Mouse (Mus musculus) lung, postnatal 0 days (tissue): ENCODE measurements around the gene 6030445D17Rik. TPM values are rescaled to one million over a fixed set of nuclear protein-coding genes. Genes with fewer than 3 reads are reported as not detected.

Experiments
- ATAC-seq: fragments of 200-750 bp; cut with Nextera tagmentation; 2 replicates; pipeline ENCODE4 v1.8.0; 2017; ENCODE audit warnings: moderate library complexity
- DNase-seq: peaks from one replicate; pipeline ENCODE4 v3.0.0-alpha.2; 2016; ENCODE audit warnings: low spot score
- H3K27ac ChIP-seq: fragments of 300-500 bp; sonication (generic); 2 replicates; pipeline ENCODE4 v1.5.1; 2014; ENCODE audit warnings: antibody characterized with exemption, mild to moderate bottlenecking, low read length, mixed read lengths
- H3K27me3 ChIP-seq: fragments of 300-500 bp; sonication (generic); replicated peaks from 2 replicates; pipeline ENCODE4 v1.6.1; 2014; ENCODE audit warnings: low read length, mixed read lengths; ENCODE audit not compliant: insufficient read depth
- H3K36me3 ChIP-seq: fragments of 300-500 bp; sonication (generic); 2 replicates; pipeline ENCODE4 v1.6.1; 2014; ENCODE audit warnings: low read length, mixed read lengths; ENCODE audit not compliant: insufficient read depth
- H3K4me1 ChIP-seq: fragments of 300-500 bp; sonication (generic); 2 replicates; pipeline ENCODE4 v1.6.1; 2014; ENCODE audit warnings: antibody characterized with exemption, low read depth, low read length, mixed read lengths; ENCODE audit not compliant: insufficient read depth
- H3K4me2 ChIP-seq: fragments of 300-500 bp; sonication (generic); replicated peaks from 2 replicates; pipeline ENCODE4 v1.6.1; 2014; ENCODE audit warnings: low read depth, mild to moderate bottlenecking, low read length, moderate library complexity, mixed read lengths
- H3K4me3 ChIP-seq: fragments of 300-500 bp; sonication (generic); 2 replicates; pipeline ENCODE4 v1.5.1; 2014; ENCODE audit warnings: low read depth, low read length
- H3K9ac ChIP-seq: fragments of 300-500 bp; sonication (generic); replicated peaks from 2 replicates; pipeline ENCODE4 v1.6.1; 2014; ENCODE audit warnings: low read depth, mild to moderate bottlenecking
- H3K9me3 ChIP-seq: fragments of 300-500 bp; sonication (generic); 2 replicates; pipeline ENCODE4 v1.6.1; 2016; ENCODE audit warnings: low read length, mixed read lengths
- CTCF ChIP-seq: IDR thresholded peaks from 2 replicates; pipeline ENCODE4 v1.5.1; 2016; ENCODE audit warnings: antibody characterized with exemption, mild to moderate bottlenecking
- EP300 ChIP-seq: IDR thresholded peaks from 2 replicates; pipeline ENCODE4 v1.6.1; 2016; ENCODE audit warnings: antibody characterized with exemption, mild to moderate bottlenecking, control low read depth
- WGBS: fragments of 180-500 bp; shearing (Covaris S2); extraction: QIAGEN DNeasy Blood & Tissue Kit; methylation state at CpG from one replicate; pipeline ENCODE4 v1.1.7; 2014; 5-methylcytosine and 5-hydroxymethylcytosine counted together
- polyA plus RNA-seq: library from polyadenylated mRNA; unstranded; fragments of >200 nt; fragmentation: Nextera tagmentation; extraction: Ambion mirVana; gene quantifications from 2 replicates; pipeline ENCODE4 v1.2.1, GENCODE M21; 2015

6030445D17Rik gene
- polyA plus RNA-seq, 1 experiment from 2014 or later, result 0.78 TPM

GRCm38 (mm10) chr4:136476692-136477091 lies 14.6 kb downstream of the 6030445D17Rik start:
- no peaks in the 10 kb centered on the region for H3K27me3 ChIP-seq
- no peaks in the 10 kb centered on the region for H3K4me1 ChIP-seq
- TF ChIP-seq CTCF (no peak), EP300 (no peak)
- no peaks in the 10 kb centered on the region for H3K9me3 ChIP-seq
- DNase-seq (no peak), ATAC-seq (no peak)
- H3K36me3 ChIP-seq, result no peaks in the 10 kb centered on the region
- H3K4me3 ChIP-seq, result no peak overlapping the region
- WGBS, result 100% methylated on average over 1 of the region's 1 CpGs
- H3K9ac ChIP-seq, result no peak overlapping the region
- H3K4me2 ChIP-seq, result no peak overlapping the region
- H3K27ac ChIP-seq, result no peak overlapping the region

GRCm38 (mm10) chr4:136486549-136486948 lies 24.5 kb downstream of the 6030445D17Rik start:
- TF ChIP-seq CTCF (no peak), EP300 (no peak)
- 80% methylated on average over 2 of the region's 2 CpGs for WGBS
- no peak overlapping the region for H3K4me2 ChIP-seq
- no peak overlapping the region for H3K27ac ChIP-seq
- H3K27me3 ChIP-seq, result no peaks in the 10 kb centered on the region
- H3K4me1 ChIP-seq, result no peaks in the 10 kb centered on the region
- no peaks in the 10 kb centered on the region for H3K36me3 ChIP-seq
- no peak overlapping the region for H3K4me3 ChIP-seq
- ATAC-seq (no peak), DNase-seq (no peak)
- H3K9me3 ChIP-seq, result no peaks in the 10 kb centered on the region
- no peak overlapping the region for H3K9ac ChIP-seq

GRCm38 (mm10) chr4:136495993-136496392 lies 33.9 kb downstream of the 6030445D17Rik start:
- Histone ChIP-seq H3K4me2 (no peak overlapping the region), H3K36me3 (no peaks in the 10 kb centered on the region), H3K27me3 (no peaks in the 10 kb centered on the region), H3K27ac (no peak overlapping the region), H3K4me3 (no peak overlapping the region), H3K9ac (no peak overlapping the region), H3K9me3 (no peaks in the 10 kb centered on the region), H3K4me1 (no peaks in the 10 kb centered on the region)
- DNase-seq (no peak), ATAC-seq (no peak)
- TF ChIP-seq EP300 (no peak), CTCF (no peak)

GRCm38 (mm10) chr4:136505426-136506215 lies 43.6 kb downstream of the 6030445D17Rik start:
- Histone ChIP-seq H3K9ac (no peak overlapping the region), H3K4me2 (no peak overlapping the region), H3K4me1 (no peaks in the 10 kb centered on the region), H3K27me3 (no peaks in the 10 kb centered on the region), H3K27ac (no peak overlapping the region; the same call in 1 of the 2 replicates), H3K36me3 (no peaks in the 10 kb centered on the region), H3K4me3 (no peak overlapping the region), H3K9me3 (no peaks in the 10 kb centered on the region)
- ATAC-seq, result peak; percentile 81
- peak; percentile 82 for DNase-seq
- 45% methylated on average over 2 of the region's 2 CpGs for WGBS
- TF ChIP-seq EP300, result peak; percentile 45; the same call in 1 of the 2 replicates
- TF ChIP-seq CTCF, result no peak

DNA sequence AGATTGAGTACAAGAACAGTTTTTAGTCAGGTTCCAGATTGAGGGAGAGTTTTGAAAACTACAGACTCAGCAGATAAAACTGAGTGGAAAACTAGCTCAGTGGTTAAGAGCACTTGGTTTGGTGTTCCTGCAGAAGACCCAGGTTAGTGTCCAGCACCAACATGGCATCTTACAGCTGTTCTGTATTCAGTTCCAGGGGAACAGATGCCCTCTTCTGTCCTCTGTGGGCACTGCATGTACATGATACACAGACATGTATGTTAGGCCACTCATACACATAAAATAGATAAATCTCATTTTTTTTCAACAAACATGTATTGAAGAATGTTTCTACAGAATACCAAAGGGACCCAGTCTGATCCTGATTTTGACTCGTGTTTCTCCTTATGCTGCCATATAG lies 47.8 kb downstream of the 6030445D17Rik start:
- Histone ChIP-seq H3K36me3 (no peaks in the 10 kb centered on the region), H3K9ac (no peak overlapping the region), H3K27ac (no peak overlapping the region), H3K4me3 (no peak overlapping the region), H3K9me3 (no peaks in the 10 kb centered on the region), H3K4me2 (no peak overlapping the region), H3K27me3 (no peaks in the 10 kb centered on the region), H3K4me1 (peaks cover 4% of the 10 kb centered on the region; the same call in 1 of the 2 replicates)
- no peak for ATAC-seq
- TF ChIP-seq CTCF (peak; percentile 67), EP300 (no peak)
- WGBS, result 72% methylated on average over 1 of the region's 1 CpGs
- DNase-seq, result no peak

GRCm38 (mm10) chr4:136511708-136512107 lies 49.7 kb downstream of the 6030445D17Rik start:
- Histone ChIP-seq H3K4me1 (peaks cover 4% of the 10 kb centered on the region; the same call in 1 of the 2 replicates), H3K4me2 (no peak overlapping the region), H3K9ac (no peak overlapping the region), H3K4me3 (no peak overlapping the region), H3K9me3 (no peaks in the 10 kb centered on the region), H3K27ac (no peak overlapping the region), H3K36me3 (no peaks in the 10 kb centered on the region), H3K27me3 (no peaks in the 10 kb centered on the region)
- TF ChIP-seq CTCF (no peak), EP300 (no peak)
- 34% methylated on average over 4 of the region's 4 CpGs for WGBS
- peak; percentile 64 for DNase-seq
- no peak; the same call in 1 of the 2 replicates for ATAC-seq
